Comparison of ENCODE assay signal across 7 mouse cellular contexts in the genomic region with DNA sequence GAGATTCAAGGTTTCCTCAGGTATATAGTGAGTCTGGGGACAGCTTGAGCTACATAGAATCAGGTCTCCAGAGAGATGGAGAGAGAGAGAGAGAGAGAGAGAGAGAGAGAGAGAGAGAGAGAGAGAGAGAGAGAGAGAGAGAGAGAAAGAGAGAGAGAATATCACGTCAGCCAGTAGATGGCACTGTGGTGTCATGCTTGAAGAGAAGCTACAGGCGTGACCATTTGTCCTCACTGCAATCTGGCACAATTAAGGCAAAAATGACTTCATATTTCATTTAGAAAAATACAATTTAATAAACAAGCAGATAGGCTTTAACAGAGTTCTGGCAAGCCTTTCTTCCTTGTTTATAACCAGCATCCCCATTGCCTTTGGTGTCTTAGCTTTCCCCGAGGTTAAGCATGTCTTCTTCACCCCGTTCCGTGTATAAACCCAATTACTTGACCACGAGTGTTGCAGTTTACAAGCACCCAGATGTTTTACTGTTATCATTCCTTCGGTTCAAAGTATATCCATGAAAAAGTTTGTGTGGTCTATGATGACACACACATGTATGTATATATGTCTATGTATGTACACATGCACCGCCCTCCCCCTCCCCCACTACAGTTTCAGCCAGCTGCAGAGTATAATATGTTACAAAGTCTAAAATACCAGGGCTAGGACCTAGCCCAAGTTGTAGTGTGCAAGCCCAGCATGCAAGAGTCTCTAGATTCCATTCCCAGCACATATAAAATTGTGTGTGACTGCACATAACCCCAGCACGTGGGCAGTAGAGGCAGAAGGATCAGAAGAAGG. TPM values are rescaled to one million over a fixed set of nuclear protein-coding genes. Genes with fewer than 3 reads are reported as not detected.
DNase-seq lines count a peak whose midpoint lies in the region; ATAC-seq and TF ChIP-seq lines count a peak whose summit lies in the region.

No protein-coding gene starts in this region.

- no peaks in the 10 kb centered on the region for H3K9me3 ChIP-seq in ES-Bruce4 (replicated peaks; ENCODE audit: control insufficient read depth, insufficient read depth, low read length, poor library complexity, severe bottlenecking)

- intact Hi-C loops in heart, postnatal 36 days (cut with DNase I): loop anchor here (1.0 to 10.0 kb wide), 4 partner anchors 203 to 512 kb away; no protein-coding TSS in a partner anchor

- H3K4me1 ChIP-seq in ES-Bruce4 (ENCODE audit: control insufficient read depth, insufficient read depth, low read length): no peaks in the 10 kb centered on the region

- peak; percentile 80 for DNase-seq in adipocyte (ENCODE audit: low spot score)
- DNase-seq in embryo, embryonic 10.5 days (ENCODE audit: low spot score): peak; percentile 81
- DNase-seq in heart, postnatal 36 days: peak; percentile 46 to 57
- peak; percentile 41 to 73 for DNase-seq in layer of hippocampus, adult 8-10 months (ENCODE audit: low spot score in 2 of 2)
- DNase-seq in splenic B cell, adult 2 months (ENCODE audit: low read depth, low spot score): peak; percentile 13

- H3K36me3 ChIP-seq in ES-Bruce4 (ENCODE audit: control insufficient read depth, insufficient read depth, low read length, poor library complexity, severe bottlenecking): no peaks in the 10 kb centered on the region
- H3K36me3 ChIP-seq in splenic B cell, adult 2 months (ENCODE audit: control insufficient read depth, insufficient read depth, low read length, poor library complexity, severe bottlenecking): no peaks in the 10 kb centered on the region

- H3K4me3 ChIP-seq in ES-Bruce4 (ENCODE audit: low read depth, low read length): no peak overlapping the region

- H3K27ac ChIP-seq in ES-Bruce4 (ENCODE audit: insufficient read depth, low read length): no peak overlapping the region

- no peaks in the 10 kb centered on the region for H3K27me3 ChIP-seq in ES-Bruce4 (ENCODE audit: control insufficient read depth, insufficient read depth, low read length, poor library complexity, severe bottlenecking)
- H3K27me3 ChIP-seq in splenic B cell, adult 2 months (ENCODE audit: control insufficient read depth, insufficient read depth, low read length, poor library complexity, severe bottlenecking): no peaks in the 10 kb centered on the region

- TF ChIP-seq POLR2A in ES-Bruce4 (IDR thresholded peaks at IDR 0.05; ENCODE audit: insufficient read depth, low read length): no peak

- ATAC-seq in megakaryocyte progenitor cell, adult 5-6 weeks (replicated peaks; ENCODE audit: poor library complexity): peak; percentile 63; the same call in 1 of the 2 replicates

- TF ChIP-seq CTCF in ES-Bruce4 (IDR thresholded peaks at IDR 0.05; ENCODE audit: low read depth, low read length): peak; percentile 12

- H3K9ac ChIP-seq in ES-Bruce4 (ENCODE audit: low read depth, poor library complexity, severe bottlenecking): no peak overlapping the region

- TF ChIP-seq EP300 in ES-Bruce4 (IDR thresholded peaks at IDR 0.05; ENCODE audit: insufficient read depth, low read depth, low read length): no peak

RNA-seq across cellular contexts. Expression of gene Ank3, which starts 53.8 kb away (rescaled TPM):
- polyA plus RNA-seq in ES-Bruce4 (2011; ENCODE audit: insufficient read depth, insufficient read length, low read depth, missing spikeins): 52.3 and 61.0 TPM in 2 replicates
- 10 to 100 TPM; 77.7 to 83.4 TPM for total RNA-seq in heart, postnatal 36 days (2021)
- 100 to 1,000 TPM; 396 to 490 (median 435) TPM for total RNA-seq in layer of hippocampus, adult 8-10 months (2022)
- 0.25 TPM in 1 of 2 replicates, not detected in the other for total RNA-seq in megakaryocyte progenitor cell, adult 5-6 weeks (2015)
- total RNA-seq in megakaryocyte progenitor cell, adult 5-6 weeks (2017): 0.41 TPM in 1 of 2 replicates, not detected in the other

Comparison
In these comparisons a context has a peak if more than half of its experiments do, and no peak if none do; other contexts are left out.
1. DNase-seq: peak in every context shown above with its lines; median percentile 81 in embryo, embryonic 10.5 days; 80 in adipocyte; 57 in layer of hippocampus, adult 8-10 months; 52 in heart, postnatal 36 days; 13 in splenic B cell, adult 2 months.
2. RNA of gene Ank3, which starts 53.8 kb away (total RNA-seq): 396 to 490 TPM in layer of hippocampus, adult 8-10 months and 77.7 to 83.4 TPM in heart, postnatal 36 days; 0.25 to 0.41 TPM in megakaryocyte progenitor cell, adult 5-6 weeks; every median in the first group is over 10 times any median in the second.